Mouse (Mus musculus) kidney, embryonic 14.5 days (tissue): Measurements from ENCODE around the gene Gm43191. TPM values are rescaled to one million over a fixed set of nuclear protein-coding genes. Genes with fewer than 3 reads are reported as not detected.
"Not testable (repeated sequence)": the region's sequence is repeated elsewhere in the genome, so short reads cannot be mapped to it uniquely, and the experiment has no call there.

Experiments used
- ATAC-seq: fragments of 200-750 bp; cut with Nextera tagmentation; 2 replicates; pipeline ENCODE4 v1.8.0; 2017; ENCODE audit warnings: moderate number of reproducible peaks, mild to moderate bottlenecking, moderate TSS enrichment, moderate library complexity; ENCODE audit not compliant: low FRiP score, low TSS enrichment
- H3K27ac ChIP-seq: fragments of 300-500 bp; sonication (generic); 2 replicates; pipeline ENCODE4 v1.5.1; 2014; ENCODE audit warnings: low read depth, mild to moderate bottlenecking, low read length, moderate library complexity, mixed read lengths
- H3K27me3 ChIP-seq: fragments of 300-500 bp; sonication (generic); 2 replicates; pipeline ENCODE4 v1.6.1; 2014; ENCODE audit warnings: mild to moderate bottlenecking, low read length; ENCODE audit not compliant: control insufficient read depth, insufficient read depth
- H3K36me3 ChIP-seq: fragments of 300-500 bp; sonication (generic); 2 replicates; pipeline ENCODE4 v1.6.1; 2014; ENCODE audit warnings: low read length, mixed read lengths; ENCODE audit not compliant: control insufficient read depth, insufficient read depth
- H3K4me1 ChIP-seq: fragments of 300-500 bp; sonication (generic); 2 replicates; pipeline ENCODE4 v1.6.1; 2014; ENCODE audit warnings: low read length, mixed read lengths; ENCODE audit not compliant: control insufficient read depth, insufficient read depth
- H3K4me2 ChIP-seq: fragments of 300-500 bp; sonication (generic); replicated peaks from 2 replicates; pipeline ENCODE4 v1.6.1; 2014; ENCODE audit warnings: low read depth, mild to moderate bottlenecking, low read length
- H3K4me3 ChIP-seq: fragments of 300-500 bp; sonication (generic); 2 replicates; pipeline ENCODE4 v1.5.1; 2014; ENCODE audit warnings: mild to moderate bottlenecking, low read length
- H3K9ac ChIP-seq: fragments of 300-500 bp; sonication (generic); 2 replicates; pipeline ENCODE4 v1.6.1; 2014; ENCODE audit warnings: low read depth, mild to moderate bottlenecking, low read length, moderate library complexity
- H3K9me3 ChIP-seq: fragments of 300-500 bp; sonication (generic); 2 replicates; pipeline ENCODE4 v1.6.1; 2016; ENCODE audit warnings: low read length; ENCODE audit not compliant: control insufficient read depth
- WGBS: fragments of 180-500 bp; shearing (Covaris S2); extraction: QIAGEN DNeasy Blood & Tissue Kit; methylation state at CpG from one replicate; pipeline ENCODE4 v1.1.7; 2014; 5-methylcytosine and 5-hydroxymethylcytosine counted together
- polyA plus RNA-seq: library from polyadenylated mRNA; unstranded; fragments of >200 nt; fragmentation: Nextera tagmentation; extraction: Ambion mirVana; gene quantifications from 2 replicates; pipeline ENCODE4 v1.2.1, GENCODE M21; 2014

Gm43191 gene
- polyA plus RNA-seq, 1 experiment from 2014 or later, result not detected

GRCm38 (mm10) chr3:116694955-116695665, 14.1 kb upstream of the Gm43191 start:
- ATAC-seq, result no peak
- Histone ChIP-seq H3K36me3 (no peaks in the 10 kb centered on the region), H3K9ac (no peak overlapping the region), H3K27ac (no peak overlapping the region), H3K4me2 (no peak overlapping the region), H3K9me3 (no peaks in the 10 kb centered on the region), H3K4me1 (no peaks in the 10 kb centered on the region), H3K27me3 (no peaks in the 10 kb centered on the region), H3K4me3 (no peak overlapping the region)
- WGBS, result 89% methylated on average over 8 of the region's 8 CpGs

- WGBS, result 91% methylated on average over 3 of the region's 3 CpGs
- Histone ChIP-seq H3K4me1 (no peaks in the 10 kb centered on the region), H3K27me3 (no peaks in the 10 kb centered on the region), H3K9ac (no peak overlapping the region), H3K4me3 (no peak overlapping the region), H3K9me3 (no peaks in the 10 kb centered on the region), H3K4me2 (no peak overlapping the region), H3K36me3 (no peaks in the 10 kb centered on the region), H3K27ac (no peak overlapping the region)
- ATAC-seq, result no peak
Observed at GRCm38 (mm10) chr3:116694312-116694711, 13.3 kb upstream of the Gm43191 start.

GRCm38 (mm10) chr3:116664281-116664680, 16.8 kb downstream of the Gm43191 start:
- H3K36me3 ChIP-seq, ATAC-seq, H3K4me3 ChIP-seq, H3K9ac ChIP-seq, H3K27ac ChIP-seq, H3K4me2 ChIP-seq, H3K27me3 ChIP-seq, H3K9me3 ChIP-seq: not testable (repeated sequence)
- 92% methylated on average over 9 of the region's 9 CpGs for WGBS
- peaks cover 15% of the 10 kb centered on the region for H3K4me1 ChIP-seq

GRCm38 (mm10) chr3:116662463-116662863, 18.6 kb downstream of the Gm43191 start, which contains the start of gene Mfsd14a:
Gene Mfsd14a (minus strand): TSS chr3:116662677.
- Histone ChIP-seq H3K4me2 (peak within 1 kb of the TSS; percentile 54), H3K27ac (peak within 1 kb of the TSS; percentile 94), H3K9ac (peak within 1 kb of the TSS; percentile 99), H3K4me3 (peak within 1 kb of the TSS; percentile 98), H3K27me3 (no peaks in the 10 kb centered on the region), H3K36me3 (no peaks in the 10 kb centered on the region; the same call in 1 of the 2 replicates), H3K9me3 (no peaks in the 10 kb centered on the region), H3K4me1 (peaks cover 15% of the 10 kb centered on the region)
- WGBS, result under 1% methylated on average over 39 of the region's 39 CpGs
- peak; percentile 99 for ATAC-seq

GRCm38 (mm10) chr3:116661870-116662414, 19.1 kb downstream of the Gm43191 start:
- peak overlapping the region; percentile 54 for H3K4me2 ChIP-seq
- no peaks in the 10 kb centered on the region for H3K36me3 ChIP-seq
- peaks cover 15% of the 10 kb centered on the region for H3K4me1 ChIP-seq
- WGBS, result under 1% methylated on average over 59 of the region's 68 CpGs
- peak overlapping the region; percentile 99 for H3K9ac ChIP-seq
- ATAC-seq, result peak; percentile 88
- H3K27me3 ChIP-seq, result no peaks in the 10 kb centered on the region
- no peaks in the 10 kb centered on the region for H3K9me3 ChIP-seq
- H3K4me3 ChIP-seq, result peak overlapping the region; percentile 98
- peak overlapping the region; percentile 94 for H3K27ac ChIP-seq

- Histone ChIP-seq H3K9me3 (no peaks in the 10 kb centered on the region), H3K4me3 (peak overlapping the region; percentile 98), H3K4me2 (peak overlapping the region; percentile 54), H3K4me1 (peaks cover 15% of the 10 kb centered on the region), H3K27ac (peak overlapping the region; percentile 94), H3K9ac (peak overlapping the region; percentile 99), H3K27me3 (no peaks in the 10 kb centered on the region), H3K36me3 (no peaks in the 10 kb centered on the region)
- 4% methylated on average over 16 of the region's 16 CpGs for WGBS
- no peak for ATAC-seq
Observed at GRCm38 (mm10) chr3:116661288-116661869, 19.7 kb downstream of the Gm43191 start.

- Histone ChIP-seq H3K4me3 (no peak overlapping the region), H3K4me1 (peaks cover 15% of the 10 kb centered on the region), H3K4me2 (no peak overlapping the region), H3K36me3 (no peaks in the 10 kb centered on the region), H3K9me3 (no peaks in the 10 kb centered on the region), H3K27me3 (no peaks in the 10 kb centered on the region), H3K27ac (no peak overlapping the region), H3K9ac (no peak overlapping the region)
- WGBS, result 80% methylated on average over 13 of the region's 13 CpGs
- no peak for ATAC-seq
Observed at GRCm38 (mm10) chr3:116659856-116660430, 21.1 kb downstream of the Gm43191 start.

- peaks cover 15% of the 10 kb centered on the region for H3K4me1 ChIP-seq
- H3K4me3 ChIP-seq, result no peak overlapping the region
- H3K9ac ChIP-seq, result no peak overlapping the region
- no peak overlapping the region for H3K4me2 ChIP-seq
- no peaks in the 10 kb centered on the region for H3K36me3 ChIP-seq
- 76% methylated on average over 15 of the region's 15 CpGs for WGBS
- no peaks in the 10 kb centered on the region for H3K9me3 ChIP-seq
- H3K27ac ChIP-seq, result no peak overlapping the region
- no peak for ATAC-seq
- H3K27me3 ChIP-seq, result no peaks in the 10 kb centered on the region
Observed at GRCm38 (mm10) chr3:116658928-116659565, 22.0 kb downstream of the Gm43191 start.
